Mouse (Mus musculus) kidney, embryonic 14.5 days (tissue): ENCODE results near the gene Popdc2. TPM values are rescaled to one million over a fixed set of nuclear protein-coding genes. Genes with fewer than 3 reads are reported as not detected.

Source experiments
- ATAC-seq: fragments of 200-750 bp; cut with Nextera tagmentation; 2 replicates; pipeline ENCODE4 v1.8.0; 2017; ENCODE audit warnings: moderate number of reproducible peaks, mild to moderate bottlenecking, moderate TSS enrichment, moderate library complexity; ENCODE audit not compliant: low FRiP score, low TSS enrichment
- H3K27ac ChIP-seq: fragments of 300-500 bp; sonication (generic); 2 replicates; pipeline ENCODE4 v1.5.1; 2014; ENCODE audit warnings: low read depth, mild to moderate bottlenecking, low read length, moderate library complexity, mixed read lengths
- H3K27me3 ChIP-seq: fragments of 300-500 bp; sonication (generic); 2 replicates; pipeline ENCODE4 v1.6.1; 2014; ENCODE audit warnings: mild to moderate bottlenecking, low read length; ENCODE audit not compliant: control insufficient read depth, insufficient read depth
- H3K36me3 ChIP-seq: fragments of 300-500 bp; sonication (generic); 2 replicates; pipeline ENCODE4 v1.6.1; 2014; ENCODE audit warnings: low read length, mixed read lengths; ENCODE audit not compliant: control insufficient read depth, insufficient read depth
- H3K4me1 ChIP-seq: fragments of 300-500 bp; sonication (generic); 2 replicates; pipeline ENCODE4 v1.6.1; 2014; ENCODE audit warnings: low read length, mixed read lengths; ENCODE audit not compliant: control insufficient read depth, insufficient read depth
- H3K4me2 ChIP-seq: fragments of 300-500 bp; sonication (generic); replicated peaks from 2 replicates; pipeline ENCODE4 v1.6.1; 2014; ENCODE audit warnings: low read depth, mild to moderate bottlenecking, low read length
- H3K4me3 ChIP-seq: fragments of 300-500 bp; sonication (generic); 2 replicates; pipeline ENCODE4 v1.5.1; 2014; ENCODE audit warnings: mild to moderate bottlenecking, low read length
- H3K9ac ChIP-seq: fragments of 300-500 bp; sonication (generic); 2 replicates; pipeline ENCODE4 v1.6.1; 2014; ENCODE audit warnings: low read depth, mild to moderate bottlenecking, low read length, moderate library complexity
- H3K9me3 ChIP-seq: fragments of 300-500 bp; sonication (generic); 2 replicates; pipeline ENCODE4 v1.6.1; 2016; ENCODE audit warnings: low read length; ENCODE audit not compliant: control insufficient read depth
- WGBS: fragments of 180-500 bp; shearing (Covaris S2); extraction: QIAGEN DNeasy Blood & Tissue Kit; methylation state at CpG from one replicate; pipeline ENCODE4 v1.1.7; 2014; 5-methylcytosine and 5-hydroxymethylcytosine counted together
- polyA plus RNA-seq: library from polyadenylated mRNA; unstranded; fragments of >200 nt; fragmentation: Nextera tagmentation; extraction: Ambion mirVana; gene quantifications from 2 replicates; pipeline ENCODE4 v1.2.1, GENCODE M21; 2014

Gene Popdc2
- polyA plus RNA-seq, 1 experiment from 2014 or later = 0.35 TPM

DNA sequence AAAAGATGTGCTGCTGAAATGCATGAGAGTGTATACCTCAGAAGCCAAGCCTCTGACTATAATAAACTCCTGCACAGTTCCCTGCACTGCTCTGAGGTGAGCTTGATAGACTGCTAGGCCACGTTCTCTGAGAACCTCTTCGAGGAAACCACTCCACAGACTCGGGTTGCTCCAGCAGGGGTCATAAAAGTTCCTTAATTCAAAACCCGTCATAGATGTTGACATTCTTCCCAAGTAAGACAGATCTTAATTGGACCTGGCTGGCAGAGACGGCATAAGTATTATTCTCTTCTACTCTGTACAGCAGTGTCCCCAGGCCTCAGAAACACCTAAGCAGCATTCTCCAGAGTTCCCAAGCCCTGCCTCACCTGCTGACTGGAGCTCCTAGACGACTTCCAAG lies 11.1 kb upstream of the Popdc2 start:
- Histone ChIP-seq H3K4me3 (no peak overlapping the region), H3K9ac (no peak overlapping the region), H3K4me1 (0 out of 2 replicates have a peak, but pooled peaks cover 5% of the 10 kb centered on the region), H3K27me3 (no peaks in the 10 kb centered on the region), H3K36me3 (peaks cover 28% of the 10 kb centered on the region), H3K4me2 (no peak overlapping the region), H3K9me3 (no peaks in the 10 kb centered on the region), H3K27ac (no peak overlapping the region)
- 81% methylated on average over 6 of the region's 6 CpGs for WGBS
- no peak for ATAC-seq

- H3K36me3 ChIP-seq = peaks cover 28% of the 10 kb centered on the region
- no peaks in the 10 kb centered on the region for H3K9me3 ChIP-seq
- no peaks in the 10 kb centered on the region for H3K27me3 ChIP-seq
- 0 out of 2 replicates have a peak, but pooled peaks cover 5% of the 10 kb centered on the region for H3K4me1 ChIP-seq
- H3K4me2 ChIP-seq = no peak overlapping the region
- no peak overlapping the region for H3K9ac ChIP-seq
- no peak overlapping the region for H3K27ac ChIP-seq
- 87% methylated on average over 7 of the region's 7 CpGs for WGBS
- no peak for ATAC-seq
- H3K4me3 ChIP-seq = no peak overlapping the region
Observed at GRCm38 (mm10) chr16:38352031-38352430, 10.0 kb upstream of the Popdc2 start.

DNA sequence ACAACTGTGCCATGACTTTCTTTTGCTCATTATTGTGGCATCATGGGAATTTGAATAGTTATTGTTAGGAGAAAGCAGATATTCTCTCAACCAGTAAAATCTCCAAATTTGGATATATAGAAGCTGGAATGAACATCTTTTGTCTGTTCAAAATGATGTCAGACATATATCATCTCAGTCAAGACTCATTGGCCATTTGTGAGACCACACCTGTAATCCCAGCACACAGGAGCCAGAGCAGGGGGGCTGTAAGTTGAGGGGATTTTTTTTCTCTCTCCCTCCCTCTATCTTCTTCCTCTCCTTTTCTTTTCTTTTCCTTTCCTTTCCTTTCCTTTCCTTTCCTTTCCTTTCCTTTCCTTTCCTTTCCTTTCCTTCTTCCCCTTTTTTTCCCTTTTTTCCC lies 9.2 kb upstream of the Popdc2 start:
- Histone ChIP-seq H3K36me3 (peaks cover 28% of the 10 kb centered on the region), H3K4me2 (no peak overlapping the region), H3K4me3 (no peak overlapping the region), H3K9ac (no peak overlapping the region), H3K9me3 (no peaks in the 10 kb centered on the region), H3K27me3 (no peaks in the 10 kb centered on the region), H3K27ac (no peak overlapping the region), H3K4me1 (0 out of 2 replicates have a peak, but pooled peaks cover under 1% of the 10 kb centered on the region)
- ATAC-seq = no peak

- H3K36me3 ChIP-seq = peaks cover 28% of the 10 kb centered on the region
- no peaks in the 10 kb centered on the region for H3K4me1 ChIP-seq
- H3K27ac ChIP-seq = no peak overlapping the region
- ATAC-seq = no peak
- H3K4me2 ChIP-seq = no peak overlapping the region
- no peaks in the 10 kb centered on the region for H3K27me3 ChIP-seq
- H3K9me3 ChIP-seq = no peaks in the 10 kb centered on the region
- WGBS = 92% methylated on average over 2 of the region's 2 CpGs
- no peak overlapping the region for H3K9ac ChIP-seq
- no peak overlapping the region for H3K4me3 ChIP-seq
Observed at GRCm38 (mm10) chr16:38353642-38354041, 8.4 kb upstream of the Popdc2 start.

- H3K4me1 ChIP-seq = no peaks in the 10 kb centered on the region
Observed at GRCm38 (mm10) chr16:38354185-38354913, 7.7 kb upstream of the Popdc2 start.

DNA sequence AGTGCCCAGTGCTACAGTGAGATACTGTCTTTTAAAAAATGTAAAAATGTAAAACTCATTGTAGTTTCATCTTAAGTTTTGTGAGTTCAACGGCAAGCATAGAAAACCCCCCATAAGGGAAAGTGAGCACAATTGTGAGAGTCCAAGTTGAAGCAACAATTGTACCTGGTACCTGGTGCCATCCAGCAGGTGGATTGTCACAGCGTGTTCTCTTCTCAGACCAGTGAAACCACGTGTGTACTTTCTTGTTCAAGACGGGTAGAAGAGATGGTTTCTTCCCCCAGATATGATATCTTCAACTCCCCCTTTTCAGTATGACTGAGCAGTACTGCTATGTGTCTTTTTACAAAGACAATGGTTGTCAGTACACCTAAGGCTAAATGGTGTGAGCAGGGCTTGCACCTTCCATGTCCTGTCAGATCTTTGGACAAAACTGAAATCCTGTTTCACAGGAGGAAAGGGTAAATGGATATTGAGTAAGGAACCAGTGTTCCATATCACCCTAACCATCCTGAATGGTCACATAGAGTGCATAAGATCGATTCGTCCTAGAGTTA lies 3.7 kb upstream of the Popdc2 start:
- Histone ChIP-seq H3K4me3 (no peak overlapping the region), H3K9me3 (no peaks in the 10 kb centered on the region), H3K4me2 (no peak overlapping the region), H3K9ac (no peak overlapping the region), H3K4me1 (no peaks in the 10 kb centered on the region), H3K27me3 (no peaks in the 10 kb centered on the region), H3K36me3 (no peaks in the 10 kb centered on the region; the same call in 1 of the 2 replicates), H3K27ac (no peak overlapping the region)
- WGBS = 91% methylated on average over 6 of the region's 6 CpGs
- ATAC-seq = no peak

More at GRCm38 (mm10) chr16:38354185-38354913, 7.7 kb upstream of the Popdc2 start:
- Histone ChIP-seq H3K36me3 (peaks cover 28% of the 10 kb centered on the region), H3K27ac (no peak overlapping the region), H3K4me2 (no peak overlapping the region), H3K9me3 (no peaks in the 10 kb centered on the region), H3K4me3 (no peak overlapping the region), H3K9ac (no peak overlapping the region), H3K27me3 (no peaks in the 10 kb centered on the region)
- no peak for ATAC-seq
- WGBS = 86% methylated on average over 5 of the region's 5 CpGs

- H3K9ac ChIP-seq = no peak overlapping the region
Observed at GRCm38 (mm10) chr16:38359241-38359640, 2.8 kb upstream of the Popdc2 start.

GRCm38 (mm10) chr16:38359857-38360256 lies 2.2 kb upstream of the Popdc2 start:
- Histone ChIP-seq H3K9ac (no peak overlapping the region), H3K9me3 (no peaks in the 10 kb centered on the region), H3K36me3 (no peaks in the 10 kb centered on the region; the same call in 1 of the 2 replicates), H3K4me3 (no peak overlapping the region), H3K4me1 (no peaks in the 10 kb centered on the region), H3K27ac (no peak overlapping the region), H3K4me2 (no peak overlapping the region), H3K27me3 (no peaks in the 10 kb centered on the region)
- WGBS = 80% methylated on average over 3 of the region's 3 CpGs
- no peak for ATAC-seq

More at GRCm38 (mm10) chr16:38359241-38359640, 2.8 kb upstream of the Popdc2 start:
- Histone ChIP-seq H3K4me1 (no peaks in the 10 kb centered on the region), H3K27ac (no peak overlapping the region), H3K36me3 (no peaks in the 10 kb centered on the region; the same call in 1 of the 2 replicates), H3K4me3 (no peak overlapping the region), H3K9me3 (no peaks in the 10 kb centered on the region), H3K27me3 (no peaks in the 10 kb centered on the region), H3K4me2 (no peak overlapping the region)
- ATAC-seq = no peak
- WGBS = 91% methylated on average over 2 of the region's 2 CpGs

- no peak overlapping the region for H3K9ac ChIP-seq
- no peak overlapping the region for H3K4me3 ChIP-seq
- H3K4me2 ChIP-seq = no peak overlapping the region
- no peak for ATAC-seq
- H3K4me1 ChIP-seq = no peaks in the 10 kb centered on the region
- H3K36me3 ChIP-seq = no peaks in the 10 kb centered on the region; the same call in 1 of the 2 replicates
- no peaks in the 10 kb centered on the region for H3K27me3 ChIP-seq
- WGBS = 44% methylated on average over 2 of the region's 2 CpGs
- no peaks in the 10 kb centered on the region for H3K9me3 ChIP-seq
- no peak overlapping the region for H3K27ac ChIP-seq
Observed at GRCm38 (mm10) chr16:38360317-38360716, 1.7 kb upstream of the Popdc2 start.
